Mouse (Mus musculus) forebrain, embryonic 13.5 days (tissue): ENCODE data around the gene Slc25a21. TPM values are rescaled to one million over a fixed set of nuclear protein-coding genes. Genes with fewer than 3 reads are reported as not detected.

ENCODE experiments used
- ATAC-seq: fragments of 200-750 bp; cut with Nextera tagmentation; 2 replicates; pipeline ENCODE4 v1.8.0; 2017
- H3K27ac ChIP-seq: fragments of 300-500 bp; sonication (generic); 2 replicates; pipeline ENCODE4 v1.5.1; 2015; ENCODE audit warnings: inconsistent platforms, mild to moderate bottlenecking, moderate library complexity
- H3K27me3 ChIP-seq: fragments of 300-500 bp; sonication (generic); 2 replicates; pipeline ENCODE4 v1.6.1; 2015; ENCODE audit warnings: mild to moderate bottlenecking, inconsistent platforms
- H3K36me3 ChIP-seq: fragments of 300-500 bp; sonication (generic); 2 replicates; pipeline ENCODE4 v1.6.1; 2015; ENCODE audit warnings: mild to moderate bottlenecking, inconsistent platforms; ENCODE audit not compliant: poor library complexity, severe bottlenecking
- H3K4me1 ChIP-seq: fragments of 300-500 bp; sonication (generic); 2 replicates; pipeline ENCODE4 v1.6.1; 2015; ENCODE audit warnings: inconsistent platforms
- H3K4me2 ChIP-seq: fragments of 300-500 bp; sonication (generic); 2 replicates; pipeline ENCODE4 v1.6.1; 2015; ENCODE audit warnings: inconsistent platforms, mild to moderate bottlenecking, moderate library complexity
- H3K4me3 ChIP-seq: fragments of 300-500 bp; sonication (generic); 2 replicates; pipeline ENCODE4 v1.5.1; 2015; ENCODE audit warnings: mild to moderate bottlenecking, inconsistent platforms
- H3K9ac ChIP-seq: fragments of 300-500 bp; sonication (generic); 2 replicates; pipeline ENCODE4 v1.6.1; 2015; ENCODE audit warnings: mild to moderate bottlenecking, inconsistent platforms
- H3K9me3 ChIP-seq: fragments of 300-500 bp; sonication (generic); replicated peaks from 2 replicates; pipeline ENCODE4 v1.6.1; 2016; ENCODE audit warnings: inconsistent platforms
- whole genome bisulfite sequencing: fragments of 180-500 bp; shearing (Covaris S2); methylation state at CpG from one replicate; pipeline ENCODE4 v1.1.7; 2015; 5-methylcytosine and 5-hydroxymethylcytosine counted together
- polyA plus RNA-seq: library from polyadenylated mRNA; unstranded; fragments of >200 nt; fragmentation: Nextera tagmentation; extraction: Ambion mirVana; gene quantifications from 2 replicates; pipeline ENCODE4 v1.2.1, GENCODE M21; 2015

The Slc25a21 gene
- polyA plus RNA-seq, 1 experiment from 2014 or later = 0.31 TPM

GRCm38 (mm10) chr12:57093107-57093506 is 104.2 kb downstream of the Slc25a21 start:
- 66% methylated on average over 5 of the region's 5 CpGs for WGBS
- no peaks in the 10 kb centered on the region for H3K27me3 ChIP-seq
- ATAC-seq = no peak
- no peaks in the 10 kb centered on the region for H3K36me3 ChIP-seq
- H3K9ac ChIP-seq = no peak overlapping the region
- no peaks in the 10 kb centered on the region for H3K4me1 ChIP-seq
- H3K4me3 ChIP-seq = no peak overlapping the region
- no peaks in the 10 kb centered on the region for H3K9me3 ChIP-seq
- H3K27ac ChIP-seq = no peak overlapping the region
- H3K4me2 ChIP-seq = no peak overlapping the region

GRCm38 (mm10) chr12:57084519-57084918 is 112.8 kb downstream of the Slc25a21 start:
- Histone ChIP-seq H3K4me3 (no peak overlapping the region), H3K27ac (no peak overlapping the region), H3K27me3 (no peaks in the 10 kb centered on the region), H3K4me2 (no peak overlapping the region), H3K4me1 (peaks cover 6% of the 10 kb centered on the region), H3K9me3 (no peaks in the 10 kb centered on the region), H3K9ac (no peak overlapping the region), H3K36me3 (no peaks in the 10 kb centered on the region)
- ATAC-seq = no peak
- WGBS = 19% methylated on average over 3 of the region's 3 CpGs

GRCm38 (mm10) chr12:57083533-57083932 is 113.7 kb downstream of the Slc25a21 start:
- Histone ChIP-seq H3K27me3 (no peaks in the 10 kb centered on the region), H3K36me3 (no peaks in the 10 kb centered on the region), H3K4me2 (no peak overlapping the region), H3K27ac (no peak overlapping the region), H3K4me3 (no peak overlapping the region), H3K4me1 (peaks cover 6% of the 10 kb centered on the region), H3K9me3 (no peaks in the 10 kb centered on the region), H3K9ac (no peak overlapping the region)
- no peak for ATAC-seq
- 86% methylated on average over 5 of the region's 5 CpGs for WGBS

GRCm38 (mm10) chr12:57076606-57077005 is 120.7 kb downstream of the Slc25a21 start:
- H3K4me1 ChIP-seq = no peaks in the 10 kb centered on the region
- H3K27ac ChIP-seq = no peak overlapping the region
- H3K9me3 ChIP-seq = no peaks in the 10 kb centered on the region
- H3K27me3 ChIP-seq = no peaks in the 10 kb centered on the region
- H3K9ac ChIP-seq = no peak overlapping the region
- H3K4me3 ChIP-seq = no peak overlapping the region
- WGBS = 72% methylated on average over 4 of the region's 4 CpGs
- no peaks in the 10 kb centered on the region for H3K36me3 ChIP-seq
- H3K4me2 ChIP-seq = no peak overlapping the region
- no peak for ATAC-seq

- no peaks in the 10 kb centered on the region for H3K9me3 ChIP-seq
- ATAC-seq = no peak
- H3K4me2 ChIP-seq = no peak overlapping the region
- no peak overlapping the region for H3K9ac ChIP-seq
- H3K27ac ChIP-seq = no peak overlapping the region
- H3K4me1 ChIP-seq = no peaks in the 10 kb centered on the region
- H3K36me3 ChIP-seq = no peaks in the 10 kb centered on the region
- no peaks in the 10 kb centered on the region for H3K27me3 ChIP-seq
- WGBS = 74% methylated on average over 2 of the region's 2 CpGs
- H3K4me3 ChIP-seq = no peak overlapping the region
Measured at GRCm38 (mm10) chr12:57072616-57073015, 124.7 kb downstream of the Slc25a21 start.

- ATAC-seq = no peak
- no peak overlapping the region for H3K27ac ChIP-seq
- H3K4me2 ChIP-seq = no peak overlapping the region
- no peak overlapping the region for H3K4me3 ChIP-seq
- H3K36me3 ChIP-seq = no peaks in the 10 kb centered on the region
- 44% methylated on average over 5 of the region's 5 CpGs for WGBS
- no peaks in the 10 kb centered on the region for H3K27me3 ChIP-seq
- no peaks in the 10 kb centered on the region for H3K4me1 ChIP-seq
- H3K9me3 ChIP-seq = no peaks in the 10 kb centered on the region
- no peak overlapping the region for H3K9ac ChIP-seq
Measured at GRCm38 (mm10) chr12:57068607-57069006, 128.7 kb downstream of the Slc25a21 start.

- Histone ChIP-seq H3K9ac (no peak overlapping the region), H3K27me3 (no peaks in the 10 kb centered on the region), H3K4me2 (no peak overlapping the region), H3K9me3 (no peaks in the 10 kb centered on the region), H3K4me3 (no peak overlapping the region), H3K36me3 (no peaks in the 10 kb centered on the region), H3K27ac (no peak overlapping the region), H3K4me1 (no peaks in the 10 kb centered on the region)
- 88% methylated on average over 4 of the region's 4 CpGs for WGBS
- ATAC-seq = no peak
Measured at GRCm38 (mm10) chr12:57019737-57020136, 177.5 kb downstream of the Slc25a21 start.

- no peak overlapping the region for H3K4me2 ChIP-seq
- H3K9ac ChIP-seq = no peak overlapping the region
- no peaks in the 10 kb centered on the region for H3K27me3 ChIP-seq
- H3K4me1 ChIP-seq = no peaks in the 10 kb centered on the region
- H3K9me3 ChIP-seq = no peaks in the 10 kb centered on the region
- no peaks in the 10 kb centered on the region for H3K36me3 ChIP-seq
- ATAC-seq = no peak
- no peak overlapping the region for H3K4me3 ChIP-seq
- H3K27ac ChIP-seq = no peak overlapping the region
- WGBS = 92% methylated on average over 3 of the region's 3 CpGs
Measured at GRCm38 (mm10) chr12:57016845-57017244, 180.4 kb downstream of the Slc25a21 start.

GRCm38 (mm10) chr12:57016324-57016723 is 180.9 kb downstream of the Slc25a21 start:
- WGBS = 92% methylated on average over 3 of the region's 3 CpGs
- Histone ChIP-seq H3K36me3 (no peaks in the 10 kb centered on the region), H3K27ac (no peak overlapping the region), H3K9me3 (no peaks in the 10 kb centered on the region), H3K4me3 (no peak overlapping the region), H3K4me2 (no peak overlapping the region), H3K27me3 (no peaks in the 10 kb centered on the region), H3K9ac (no peak overlapping the region), H3K4me1 (no peaks in the 10 kb centered on the region)
- no peak for ATAC-seq

- H3K36me3 ChIP-seq = no peaks in the 10 kb centered on the region
- no peaks in the 10 kb centered on the region for H3K9me3 ChIP-seq
- H3K27me3 ChIP-seq = no peaks in the 10 kb centered on the region
- no peak overlapping the region for H3K4me3 ChIP-seq
- H3K4me1 ChIP-seq = no peaks in the 10 kb centered on the region
- 65% methylated on average over 11 of the region's 11 CpGs for WGBS
- ATAC-seq = no peak
- H3K27ac ChIP-seq = no peak overlapping the region
- no peak overlapping the region for H3K9ac ChIP-seq
- H3K4me2 ChIP-seq = no peak overlapping the region
Measured at GRCm38 (mm10) chr12:57009010-57009409, 188.3 kb downstream of the Slc25a21 start.

- Histone ChIP-seq H3K9me3 (no peaks in the 10 kb centered on the region), H3K36me3 (no peaks in the 10 kb centered on the region), H3K27ac (no peak overlapping the region), H3K9ac (no peak overlapping the region), H3K4me2 (no peak overlapping the region), H3K4me3 (no peak overlapping the region), H3K4me1 (no peaks in the 10 kb centered on the region), H3K27me3 (0 out of 2 replicates have a peak, but pooled peaks cover 9% of the 10 kb centered on the region)
- ATAC-seq = no peak
- 9% methylated on average over 5 of the region's 5 CpGs for WGBS
Measured at GRCm38 (mm10) chr12:56986049-56986448, 211.2 kb downstream of the Slc25a21 start.

GRCm38 (mm10) chr12:56982066-56982626 is 215.1 kb downstream of the Slc25a21 start:
- Histone ChIP-seq H3K9me3 (no peaks in the 10 kb centered on the region), H3K4me1 (no peaks in the 10 kb centered on the region), H3K4me2 (no peak overlapping the region), H3K27me3 (0 out of 2 replicates have a peak, but pooled peaks cover 9% of the 10 kb centered on the region), H3K4me3 (no peak overlapping the region), H3K27ac (no peak overlapping the region), H3K9ac (no peak overlapping the region), H3K36me3 (no peaks in the 10 kb centered on the region)
- no peak for ATAC-seq
- 67% methylated on average over 18 of the region's 18 CpGs for WGBS

GRCm38 (mm10) chr12:56975256-56975655 is 222.0 kb downstream of the Slc25a21 start:
- H3K4me3 ChIP-seq = no peak overlapping the region
- H3K36me3 ChIP-seq = no peaks in the 10 kb centered on the region
- 95% methylated on average over 6 of the region's 6 CpGs for WGBS
- H3K9ac ChIP-seq = no peak overlapping the region
- H3K4me1 ChIP-seq = no peaks in the 10 kb centered on the region
- H3K27ac ChIP-seq = no peak overlapping the region
- H3K9me3 ChIP-seq = no peaks in the 10 kb centered on the region
- 0 out of 2 replicates have a peak, but pooled peaks cover 1% of the 10 kb centered on the region for H3K27me3 ChIP-seq
- ATAC-seq = no peak
- H3K4me2 ChIP-seq = no peak overlapping the region
